Mouse (Mus musculus) forebrain, embryonic 16.5 days (tissue): ENCODE data around the gene Inka1. TPM values are rescaled to one million over a fixed set of nuclear protein-coding genes. Genes with fewer than 3 reads are reported as not detected.

Source experiments
- ATAC-seq: fragments of 200-750 bp; cut with Nextera tagmentation; 2 replicates; pipeline ENCODE4 v1.8.0; 2017; ENCODE audit warnings: mild to moderate bottlenecking, moderate library complexity
- H3K27ac ChIP-seq: fragments of 300-500 bp; sonication (generic); 2 replicates; pipeline ENCODE4 v1.5.1; 2014; ENCODE audit warnings: low read length, control low read depth
- H3K27me3 ChIP-seq: fragments of 300-500 bp; sonication (generic); replicated peaks from 2 replicates; pipeline ENCODE4 v1.6.1; 2014; ENCODE audit warnings: low read length; ENCODE audit not compliant: control insufficient read depth, insufficient read depth
- H3K36me3 ChIP-seq: fragments of 300-500 bp; sonication (generic); 2 replicates; pipeline ENCODE4 v1.6.1; 2014; ENCODE audit not compliant: control insufficient read depth, insufficient read depth
- H3K4me1 ChIP-seq: fragments of 300-500 bp; sonication (generic); replicated peaks from 2 replicates; pipeline ENCODE4 v1.6.1; 2014; ENCODE audit warnings: low read length; ENCODE audit not compliant: control insufficient read depth, insufficient read depth
- H3K4me2 ChIP-seq: fragments of 300-500 bp; sonication (generic); 2 replicates; pipeline ENCODE4 v1.6.1; 2014; ENCODE audit warnings: mild to moderate bottlenecking, low read length, control low read depth
- H3K4me3 ChIP-seq: fragments of 300-500 bp; sonication (generic); replicated peaks from 2 replicates; pipeline ENCODE4 v1.5.1; 2014; ENCODE audit warnings: mild to moderate bottlenecking, low read length, control low read depth
- H3K9ac ChIP-seq: fragments of 300-500 bp; sonication (generic); replicated peaks from 2 replicates; pipeline ENCODE4 v1.6.1; 2014; ENCODE audit warnings: low read depth, low read length, control low read depth
- H3K9me3 ChIP-seq: fragments of 300-500 bp; sonication (generic); 2 replicates; pipeline ENCODE4 v1.6.1; 2016; ENCODE audit warnings: low read length; ENCODE audit not compliant: control insufficient read depth
- WGBS: fragments of 180-500 bp; shearing (Covaris S2); extraction: QIAGEN DNeasy Blood & Tissue Kit; methylation state at CpG from one replicate; pipeline ENCODE4 v1.1.7; 2014; 5-methylcytosine and 5-hydroxymethylcytosine counted together
- polyA plus RNA-seq: library from polyadenylated mRNA; unstranded; fragments of >200 nt; fragmentation: Nextera tagmentation; extraction: Ambion mirVana; gene quantifications from 2 replicates; pipeline ENCODE4 v1.2.1, GENCODE M21; 2015

Inka1 gene
- polyA plus RNA-seq, 1 experiment from 2014 or later, result 12.8 TPM

- H3K4me3 ChIP-seq, result no peak overlapping the region
- no peak overlapping the region for H3K9ac ChIP-seq
- no peak overlapping the region for H3K4me2 ChIP-seq
- 27% methylated on average over 5 of the region's 5 CpGs for WGBS
- no peak overlapping the region for H3K27ac ChIP-seq
- peak; percentile 60; the same call in 1 of the 2 replicates for ATAC-seq
- H3K4me1 ChIP-seq, result peaks cover 13% of the 10 kb centered on the region
- H3K27me3 ChIP-seq, result no peaks in the 10 kb centered on the region
- H3K36me3 ChIP-seq, result no peaks in the 10 kb centered on the region
- H3K9me3 ChIP-seq, result no peaks in the 10 kb centered on the region
These were observed 22.0 kb downstream of the Inka1 start for GRCm38 (mm10) chr9:107963700-107964099.

- H3K27me3 ChIP-seq, result no peaks in the 10 kb centered on the region
- no peak overlapping the region for H3K4me3 ChIP-seq
- WGBS, result 93% methylated on average over 9 of the region's 9 CpGs
- no peak overlapping the region for H3K4me2 ChIP-seq
- H3K9ac ChIP-seq, result no peak overlapping the region
- no peaks in the 10 kb centered on the region for H3K9me3 ChIP-seq
- H3K36me3 ChIP-seq, result no peaks in the 10 kb centered on the region
- H3K27ac ChIP-seq, result no peak overlapping the region
- peaks cover 13% of the 10 kb centered on the region for H3K4me1 ChIP-seq
- no peak for ATAC-seq
These were observed 22.8 kb downstream of the Inka1 start for GRCm38 (mm10) chr9:107962916-107963315.

GRCm38 (mm10) chr9:107961881-107962280 lies 23.8 kb downstream of the Inka1 start:
- Histone ChIP-seq H3K27me3 (no peaks in the 10 kb centered on the region), H3K4me1 (peaks cover 13% of the 10 kb centered on the region), H3K4me2 (peak overlapping the region; percentile 25; the same call in 1 of the 2 replicates), H3K9me3 (no peaks in the 10 kb centered on the region), H3K27ac (peak overlapping the region; percentile 83), H3K9ac (no peak overlapping the region), H3K36me3 (no peaks in the 10 kb centered on the region), H3K4me3 (no peak overlapping the region)
- WGBS, result 30% methylated on average over 5 of the region's 5 CpGs
- peak; percentile 61 for ATAC-seq

GRCm38 (mm10) chr9:107961351-107961762 lies 24.3 kb downstream of the Inka1 start:
- Histone ChIP-seq H3K27ac (peak overlapping the region; percentile 83), H3K4me3 (no peak overlapping the region), H3K4me1 (peaks cover 13% of the 10 kb centered on the region), H3K27me3 (no peaks in the 10 kb centered on the region), H3K4me2 (peak overlapping the region; percentile 25; the same call in 1 of the 2 replicates), H3K9ac (0 out of 2 replicates have a peak overlapping the region, but pooled peaks have one; percentile 33), H3K9me3 (no peaks in the 10 kb centered on the region), H3K36me3 (no peaks in the 10 kb centered on the region)
- 60% methylated on average over 10 of the region's 10 CpGs for WGBS
- ATAC-seq, result peak; percentile 78

GRCm38 (mm10) chr9:107960928-107961327 lies 24.8 kb downstream of the Inka1 start:
- Histone ChIP-seq H3K9me3 (no peaks in the 10 kb centered on the region), H3K4me1 (peaks cover 13% of the 10 kb centered on the region), H3K36me3 (no peaks in the 10 kb centered on the region), H3K4me3 (no peak overlapping the region), H3K4me2 (no peak overlapping the region), H3K27ac (peak overlapping the region; percentile 83), H3K27me3 (no peaks in the 10 kb centered on the region), H3K9ac (no peak overlapping the region)
- no peak for ATAC-seq
- 82% methylated on average over 4 of the region's 4 CpGs for WGBS

GRCm38 (mm10) chr9:107959896-107960295 lies 25.8 kb downstream of the Inka1 start:
- Histone ChIP-seq H3K9ac (no peak overlapping the region), H3K9me3 (no peaks in the 10 kb centered on the region), H3K4me2 (no peak overlapping the region), H3K27me3 (no peaks in the 10 kb centered on the region), H3K27ac (no peak overlapping the region), H3K36me3 (no peaks in the 10 kb centered on the region), H3K4me1 (peaks cover 13% of the 10 kb centered on the region), H3K4me3 (no peak overlapping the region)
- ATAC-seq, result no peak
- 78% methylated on average over 6 of the region's 6 CpGs for WGBS

- Histone ChIP-seq H3K9ac (no peak overlapping the region), H3K4me1 (peaks cover 13% of the 10 kb centered on the region), H3K36me3 (no peaks in the 10 kb centered on the region), H3K27me3 (no peaks in the 10 kb centered on the region), H3K9me3 (no peaks in the 10 kb centered on the region), H3K4me3 (no peak overlapping the region), H3K27ac (no peak overlapping the region), H3K4me2 (no peak overlapping the region)
- WGBS, result 36% methylated on average over 6 of the region's 6 CpGs
- no peak for ATAC-seq
These were observed 28.5 kb downstream of the Inka1 start for GRCm38 (mm10) chr9:107957141-107957540.

GRCm38 (mm10) chr9:107955613-107956289 lies 29.9 kb downstream of the Inka1 start:
- Histone ChIP-seq H3K9ac (no peak overlapping the region), H3K27ac (no peak overlapping the region), H3K4me3 (no peak overlapping the region), H3K36me3 (no peaks in the 10 kb centered on the region), H3K27me3 (no peaks in the 10 kb centered on the region), H3K9me3 (no peaks in the 10 kb centered on the region), H3K4me1 (peaks cover 9% of the 10 kb centered on the region), H3K4me2 (no peak overlapping the region)
- ATAC-seq, result no peak
- WGBS, result 85% methylated on average over 6 of the region's 6 CpGs

GRCm38 (mm10) chr9:107950460-107951355 lies 35.0 kb downstream of the Inka1 start:
- Histone ChIP-seq H3K27me3 (no peaks in the 10 kb centered on the region), H3K4me3 (peak overlapping the region; percentile 70), H3K4me2 (peak overlapping the region; percentile 66), H3K27ac (peak overlapping the region; percentile 85), H3K36me3 (no peaks in the 10 kb centered on the region), H3K9ac (peak overlapping the region; percentile 76), H3K4me1 (peaks cover 15% of the 10 kb centered on the region), H3K9me3 (no peaks in the 10 kb centered on the region)
- WGBS, result 14% methylated on average over 45 of the region's 45 CpGs
- ATAC-seq, result peak; percentile 98
